Mouse (Mus musculus): Measurements from ENCODE around the gene Ppm1a.

- TF ChIP-seq CTCF (IDR thresholded peaks at IDR 0.05; ENCODE audit: borderline replicate concordance, insufficient read depth, low read length) = no peak
- no peak for TF ChIP-seq POLR2A (IDR thresholded peaks at IDR 0.05; ENCODE audit: low read depth, low read length)
Measured at GRCm38 (mm10) chr12:72741176-72741575, 16.1 kb upstream of the Ppm1a start.

Data from embryonic fibroblast, embryonic 13.5 days (primary cell).